Mouse (Mus musculus): ENCODE measurements around the gene Gm10188. TPM values are rescaled to one million over a fixed set of nuclear protein-coding genes. Genes with fewer than 3 reads are reported as not detected.

Gene Gm10188
- not detected in 2 replicates for polyA plus RNA-seq (2015; fragmentation: Nextera tagmentation; extraction: Ambion mirVana)

- no peak within 1 kb of the TSS for H3K4me2 ChIP-seq (ENCODE audit: low read depth, low read length)
- H3K27ac ChIP-seq (ENCODE audit: low read length) = no peak within 1 kb of the TSS
- H3K36me3 ChIP-seq (ENCODE audit: control insufficient read depth, insufficient read depth, low read length) = no peaks in the 10 kb centered on the region
- no peak within 1 kb of the TSS for H3K9ac ChIP-seq (ENCODE audit: low read depth, low read length)
- 79% methylated on average over 3 of the region's 3 CpGs for WGBS
- H3K4me3 ChIP-seq (ENCODE audit: low read length) = no peak within 1 kb of the TSS
- no peaks in the 10 kb centered on the region for H3K4me1 ChIP-seq (ENCODE audit: control insufficient read depth, insufficient read depth, low read length)
- no peaks in the 10 kb centered on the region for H3K9me3 ChIP-seq (ENCODE audit: control insufficient read depth, low read length)
- H3K27me3 ChIP-seq (replicated peaks; ENCODE audit: control insufficient read depth, insufficient read depth, low read length) = no peaks in the 10 kb centered on the region
- ATAC-seq = no peak
Measured at GRCm38 (mm10) chr1:132229667-132230066, at the start of gene Gm10188. Gene Gm10188 (minus strand): TSS chr1:132229767.

GRCm38 (mm10) chr1:132277124-132277523, 47.6 kb upstream of the Gm10188 start:
- ATAC-seq = no peak
- WGBS = 61% methylated on average over 6 of the region's 6 CpGs
- Histone ChIP-seq H3K4me1 (ENCODE audit: control insufficient read depth, insufficient read depth, low read length) (no peaks in the 10 kb centered on the region), H3K9ac (ENCODE audit: low read depth, low read length) (no peak overlapping the region), H3K9me3 (ENCODE audit: control insufficient read depth, low read length) (no peaks in the 10 kb centered on the region), H3K4me2 (ENCODE audit: low read depth, low read length) (no peak overlapping the region), H3K27ac (ENCODE audit: low read length) (no peak overlapping the region), H3K27me3 (replicated peaks; ENCODE audit: control insufficient read depth, insufficient read depth, low read length) (no peaks in the 10 kb centered on the region), H3K4me3 (ENCODE audit: low read length) (no peak overlapping the region), H3K36me3 (ENCODE audit: control insufficient read depth, insufficient read depth, low read length) (no peaks in the 10 kb centered on the region)

- no peak overlapping the region for H3K4me2 ChIP-seq (ENCODE audit: low read depth, low read length)
- ATAC-seq = no peak
- H3K4me1 ChIP-seq (ENCODE audit: control insufficient read depth, insufficient read depth, low read length) = no peaks in the 10 kb centered on the region
- no peaks in the 10 kb centered on the region for H3K9me3 ChIP-seq (ENCODE audit: control insufficient read depth, low read length)
- 59% methylated on average over 3 of the region's 3 CpGs for WGBS
- no peaks in the 10 kb centered on the region for H3K27me3 ChIP-seq (replicated peaks; ENCODE audit: control insufficient read depth, insufficient read depth, low read length)
- no peak overlapping the region for H3K27ac ChIP-seq (ENCODE audit: low read length)
- no peak overlapping the region for H3K9ac ChIP-seq (ENCODE audit: low read depth, low read length)
- no peak overlapping the region for H3K4me3 ChIP-seq (ENCODE audit: low read length)
- no peaks in the 10 kb centered on the region for H3K36me3 ChIP-seq (ENCODE audit: control insufficient read depth, insufficient read depth, low read length)
Measured at GRCm38 (mm10) chr1:132276694-132277093, 47.1 kb upstream of the Gm10188 start.

GRCm38 (mm10) chr1:132271237-132271636, 41.7 kb upstream of the Gm10188 start:
- no peak overlapping the region for H3K4me3 ChIP-seq (ENCODE audit: low read length)
- H3K9ac ChIP-seq (ENCODE audit: low read depth, low read length) = no peak overlapping the region
- H3K4me2 ChIP-seq (ENCODE audit: low read depth, low read length) = no peak overlapping the region
- ATAC-seq = no peak
- 86% methylated on average over 3 of the region's 3 CpGs for WGBS
- no peaks in the 10 kb centered on the region for H3K9me3 ChIP-seq (ENCODE audit: control insufficient read depth, low read length)
- no peaks in the 10 kb centered on the region for H3K27me3 ChIP-seq (replicated peaks; ENCODE audit: control insufficient read depth, insufficient read depth, low read length)
- H3K27ac ChIP-seq (ENCODE audit: low read length) = no peak overlapping the region
- no peaks in the 10 kb centered on the region; the same call in 1 of the 2 replicates for H3K4me1 ChIP-seq (ENCODE audit: control insufficient read depth, insufficient read depth, low read length)
- no peaks in the 10 kb centered on the region for H3K36me3 ChIP-seq (ENCODE audit: control insufficient read depth, insufficient read depth, low read length)

- H3K4me1 ChIP-seq (ENCODE audit: control insufficient read depth, insufficient read depth, low read length) = no peaks in the 10 kb centered on the region; the same call in 1 of the 2 replicates
- ATAC-seq = no peak
- H3K27me3 ChIP-seq (replicated peaks; ENCODE audit: control insufficient read depth, insufficient read depth, low read length) = no peaks in the 10 kb centered on the region
- H3K4me2 ChIP-seq (ENCODE audit: low read depth, low read length) = no peak overlapping the region
- H3K9me3 ChIP-seq (ENCODE audit: control insufficient read depth, low read length) = no peaks in the 10 kb centered on the region
- H3K36me3 ChIP-seq (ENCODE audit: control insufficient read depth, insufficient read depth, low read length) = no peaks in the 10 kb centered on the region
- H3K4me3 ChIP-seq (ENCODE audit: low read length) = no peak overlapping the region
- 70% methylated on average over 7 of the region's 7 CpGs for WGBS
- no peak overlapping the region for H3K27ac ChIP-seq (ENCODE audit: low read length)
- H3K9ac ChIP-seq (ENCODE audit: low read depth, low read length) = no peak overlapping the region
Measured at GRCm38 (mm10) chr1:132268418-132269060, 39.0 kb upstream of the Gm10188 start.

- no peak overlapping the region for H3K27ac ChIP-seq (ENCODE audit: low read length)
- no peak overlapping the region for H3K4me2 ChIP-seq (ENCODE audit: low read depth, low read length)
- no peak overlapping the region for H3K9ac ChIP-seq (ENCODE audit: low read depth, low read length)
- 50% methylated on average over 2 of the region's 2 CpGs for WGBS
- H3K36me3 ChIP-seq (ENCODE audit: control insufficient read depth, insufficient read depth, low read length) = no peaks in the 10 kb centered on the region
- ATAC-seq = no peak
- no peaks in the 10 kb centered on the region; the same call in 1 of the 2 replicates for H3K4me1 ChIP-seq (ENCODE audit: control insufficient read depth, insufficient read depth, low read length)
- no peaks in the 10 kb centered on the region for H3K27me3 ChIP-seq (replicated peaks; ENCODE audit: control insufficient read depth, insufficient read depth, low read length)
- no peaks in the 10 kb centered on the region for H3K9me3 ChIP-seq (ENCODE audit: control insufficient read depth, low read length)
- H3K4me3 ChIP-seq (ENCODE audit: low read length) = no peak overlapping the region
Measured at GRCm38 (mm10) chr1:132267959-132268358, 38.4 kb upstream of the Gm10188 start.

- ATAC-seq = no peak
Measured at GRCm38 (mm10) chr1:132266791-132267557, 37.4 kb upstream of the Gm10188 start.

GRCm38 (mm10) chr1:132265936-132266335, 36.4 kb upstream of the Gm10188 start:
- no peaks in the 10 kb centered on the region for H3K36me3 ChIP-seq (ENCODE audit: control insufficient read depth, insufficient read depth, low read length)
- 87% methylated on average over 10 of the region's 10 CpGs for WGBS

More at GRCm38 (mm10) chr1:132266791-132267557, 37.4 kb upstream of the Gm10188 start:
- H3K27me3 ChIP-seq (replicated peaks; ENCODE audit: control insufficient read depth, insufficient read depth, low read length) = no peaks in the 10 kb centered on the region
- no peak overlapping the region for H3K4me3 ChIP-seq (ENCODE audit: low read length)
- WGBS = 40% methylated on average over 8 of the region's 8 CpGs
- H3K4me1 ChIP-seq (ENCODE audit: control insufficient read depth, insufficient read depth, low read length) = no peaks in the 10 kb centered on the region; the same call in 1 of the 2 replicates
- H3K36me3 ChIP-seq (ENCODE audit: control insufficient read depth, insufficient read depth, low read length) = no peaks in the 10 kb centered on the region
- H3K4me2 ChIP-seq (ENCODE audit: low read depth, low read length) = no peak overlapping the region
- H3K27ac ChIP-seq (ENCODE audit: low read length) = no peak overlapping the region
- no peak overlapping the region for H3K9ac ChIP-seq (ENCODE audit: low read depth, low read length)
- H3K9me3 ChIP-seq (ENCODE audit: control insufficient read depth, low read length) = no peaks in the 10 kb centered on the region

GRCm38 (mm10) chr1:132265211-132265859, 35.8 kb upstream of the Gm10188 start:
- H3K4me2 ChIP-seq (ENCODE audit: low read depth, low read length) = no peak overlapping the region
- H3K9ac ChIP-seq (ENCODE audit: low read depth, low read length) = no peak overlapping the region
- no peak overlapping the region for H3K27ac ChIP-seq (ENCODE audit: low read length)
- H3K9me3 ChIP-seq (ENCODE audit: control insufficient read depth, low read length) = no peaks in the 10 kb centered on the region
- no peak for ATAC-seq
- H3K4me1 ChIP-seq (ENCODE audit: control insufficient read depth, insufficient read depth, low read length) = no peaks in the 10 kb centered on the region; the same call in 1 of the 2 replicates
- no peaks in the 10 kb centered on the region for H3K36me3 ChIP-seq (ENCODE audit: control insufficient read depth, insufficient read depth, low read length)
- no peaks in the 10 kb centered on the region for H3K27me3 ChIP-seq (replicated peaks; ENCODE audit: control insufficient read depth, insufficient read depth, low read length)
- H3K4me3 ChIP-seq (ENCODE audit: low read length) = no peak overlapping the region
- 65% methylated on average over 8 of the region's 8 CpGs for WGBS

More at GRCm38 (mm10) chr1:132265936-132266335, 36.4 kb upstream of the Gm10188 start:
- no peak overlapping the region for H3K4me3 ChIP-seq (ENCODE audit: low read length)
- no peak overlapping the region for H3K4me2 ChIP-seq (ENCODE audit: low read depth, low read length)
- no peak overlapping the region for H3K27ac ChIP-seq (ENCODE audit: low read length)
- H3K27me3 ChIP-seq (replicated peaks; ENCODE audit: control insufficient read depth, insufficient read depth, low read length) = no peaks in the 10 kb centered on the region
- no peak overlapping the region for H3K9ac ChIP-seq (ENCODE audit: low read depth, low read length)
- no peaks in the 10 kb centered on the region for H3K9me3 ChIP-seq (ENCODE audit: control insufficient read depth, low read length)
- no peaks in the 10 kb centered on the region; the same call in 1 of the 2 replicates for H3K4me1 ChIP-seq (ENCODE audit: control insufficient read depth, insufficient read depth, low read length)
- no peak for ATAC-seq
